Mouse (Mus musculus) testis, adult 2 months (tissue): Measurements from ENCODE around the gene Ndel1.

Experiments used
- CTCF ChIP-seq: fragments of 200-500 bp; IDR thresholded peaks from 2 replicates; pipeline ENCODE4 v1.5.1; 2012; ENCODE audit warnings: low read depth, mild to moderate bottlenecking, inconsistent platforms, low read length, moderate library complexity; ENCODE audit not compliant: control insufficient read depth, insufficient read depth, insufficient replicate concordance
- POLR2A ChIP-seq: fragments of 200-500 bp; IDR thresholded peaks from 2 replicates; pipeline ENCODE4 v1.6.1; 2012; ENCODE audit warnings: low read depth, mild to moderate bottlenecking, inconsistent platforms, low read length, moderate library complexity; ENCODE audit not compliant: control insufficient read depth

- no peak for TF ChIP-seq POLR2A
- no peak for TF ChIP-seq CTCF
Measured at GRCm38 (mm10) chr11:68888653-68889052, 17.0 kb upstream of the Ndel1 start.
